Mouse (Mus musculus): ENCODE data around the gene Recql5.

The Recql5 gene

GRCm38 (mm10) chr11:115954712-115955111 lies 21.4 kb upstream of the Recql5 start:
- no peak for TF ChIP-seq GATA4 (IDR thresholded peaks at IDR 0.05; ENCODE audit: insufficient replicate concordance, low read length)

GRCm38 (mm10) chr11:115950719-115951118 lies 17.4 kb upstream of the Recql5 start:
- TF ChIP-seq GATA4 (IDR thresholded peaks at IDR 0.05; ENCODE audit: insufficient replicate concordance, low read length), result no peak

GRCm38 (mm10) chr11:115948316-115948715 lies 15.0 kb upstream of the Recql5 start:
- TF ChIP-seq GATA4 (IDR thresholded peaks at IDR 0.05; ENCODE audit: insufficient replicate concordance, low read length), result no peak

GRCm38 (mm10) chr11:115946221-115946828 lies 13.0 kb upstream of the Recql5 start:
- TF ChIP-seq GATA4 (IDR thresholded peaks at IDR 0.05; ENCODE audit: insufficient replicate concordance, low read length), result no peak

DNA sequence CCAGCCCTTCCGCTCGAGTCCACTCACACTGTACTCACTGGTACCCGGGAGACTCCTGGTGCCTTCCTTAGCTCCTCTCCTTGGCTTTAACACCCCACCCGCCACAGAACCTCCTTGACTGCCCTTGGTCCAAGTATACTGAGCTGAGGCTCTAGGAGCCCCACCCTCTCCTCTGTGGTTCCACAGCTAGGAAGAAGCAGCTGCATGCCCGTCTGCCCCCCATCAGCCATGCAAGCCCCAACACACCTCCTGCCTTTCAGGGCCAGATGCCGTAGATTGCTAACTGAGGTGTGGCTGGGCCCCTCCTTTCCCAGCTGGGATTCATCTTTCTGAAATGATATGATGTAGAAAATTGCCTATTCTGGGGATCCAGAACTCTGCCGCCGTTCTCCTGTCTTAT lies 12.0 kb upstream of the Recql5 start:
- no peak for TF ChIP-seq GATA4 (IDR thresholded peaks at IDR 0.05; ENCODE audit: insufficient replicate concordance, low read length)

- TF ChIP-seq GATA4 (IDR thresholded peaks at IDR 0.05; ENCODE audit: insufficient replicate concordance, low read length), result no peak
These were observed 8.7 kb upstream of the Recql5 start for GRCm38 (mm10) chr11:115941980-115942379.

GRCm38 (mm10) chr11:115939690-115940329 lies 6.5 kb upstream of the Recql5 start:
- TF ChIP-seq GATA4 (IDR thresholded peaks at IDR 0.05; ENCODE audit: insufficient replicate concordance, low read length), result no peak

DNA sequence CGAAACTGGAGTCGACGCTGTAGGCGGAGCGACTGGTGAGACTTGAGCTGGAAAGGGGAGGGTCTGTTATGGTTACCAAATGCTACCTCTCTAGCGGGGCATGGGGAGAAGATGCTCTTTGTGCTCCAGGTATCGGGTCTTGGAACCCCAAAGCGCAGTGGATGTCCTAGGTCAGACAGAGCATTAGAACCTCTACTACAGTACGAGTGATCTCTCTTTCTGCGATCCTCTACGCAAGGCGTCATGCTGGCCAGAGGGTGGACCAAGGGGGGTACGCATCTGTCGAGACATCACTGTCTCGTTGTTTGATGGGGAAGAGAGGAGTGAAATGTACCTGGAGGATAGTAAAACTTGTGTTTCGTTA lies 452 bp upstream of the Recql5 start:
- TF ChIP-seq GATA4 (IDR thresholded peaks at IDR 0.05; ENCODE audit: insufficient replicate concordance, low read length), result no peak

DNA sequence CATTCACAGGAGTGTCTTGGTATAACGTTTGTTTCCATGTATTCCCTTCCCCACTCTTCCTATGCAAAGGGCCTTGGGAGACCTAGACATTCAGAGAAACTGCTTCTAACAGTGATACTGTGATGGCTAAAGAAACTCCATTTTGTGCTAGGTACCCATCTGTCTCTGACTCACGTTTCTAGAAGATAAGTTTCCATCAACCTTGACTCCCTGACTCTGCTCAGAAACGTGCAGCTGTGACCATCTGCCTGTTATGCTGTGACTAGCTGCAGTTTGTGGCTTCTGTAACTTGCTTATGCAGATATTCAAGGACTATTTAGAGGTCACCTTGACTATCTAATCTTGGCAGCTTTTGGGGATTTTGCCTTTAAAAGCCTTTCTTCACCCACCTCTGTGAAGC lies 2.0 kb downstream of the Recql5 start:
- TF ChIP-seq GATA4 (IDR thresholded peaks at IDR 0.05; ENCODE audit: insufficient replicate concordance, low read length), result no peak

DNA sequence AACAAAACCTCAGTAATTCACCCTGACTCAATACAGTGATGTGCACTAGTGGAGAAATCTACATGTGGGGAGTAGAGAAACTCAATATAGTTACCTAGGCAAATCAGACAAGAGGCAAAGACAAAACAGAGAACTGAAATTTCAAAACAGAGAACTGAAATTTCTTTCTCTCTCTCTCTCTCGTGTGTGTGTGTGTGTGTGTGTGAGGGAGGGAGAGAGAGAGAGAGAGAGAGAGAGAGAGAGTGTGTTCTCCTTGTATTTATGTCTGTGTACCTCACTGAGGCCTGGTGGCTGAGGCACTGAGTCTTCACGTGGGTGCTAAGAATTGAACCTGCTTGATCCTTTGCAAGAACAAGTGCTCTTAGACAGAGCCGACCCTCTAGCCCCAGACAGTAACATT lies 3.5 kb downstream of the Recql5 start:
- TF ChIP-seq GATA4 (IDR thresholded peaks at IDR 0.05; ENCODE audit: insufficient replicate concordance, low read length), result no peak

GRCm38 (mm10) chr11:115929031-115929430 lies 4.2 kb downstream of the Recql5 start:
- TF ChIP-seq GATA4 (IDR thresholded peaks at IDR 0.05; ENCODE audit: insufficient replicate concordance, low read length), result no peak

DNA sequence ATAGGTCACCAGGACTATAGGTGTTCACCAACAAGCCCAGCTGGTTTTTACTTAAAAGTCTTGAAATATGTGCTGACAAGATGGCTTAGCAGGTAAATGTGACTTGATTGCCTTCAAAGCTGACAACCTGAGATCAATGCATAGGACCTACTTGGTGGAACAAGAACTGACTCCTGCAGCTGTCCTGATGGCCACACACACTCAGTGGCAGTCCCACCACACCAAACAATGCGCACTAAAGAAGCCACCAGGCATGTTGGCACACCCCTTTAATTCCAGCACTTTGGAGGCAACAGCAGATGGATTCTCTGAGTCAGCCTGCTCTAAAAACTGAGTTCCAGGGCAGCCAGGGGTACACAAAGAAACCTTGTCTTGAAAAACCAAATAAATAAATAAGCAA lies 11.3 kb downstream of the Recql5 start:
- no peak for TF ChIP-seq GATA4 (IDR thresholded peaks at IDR 0.05; ENCODE audit: insufficient replicate concordance, low read length)

DNA sequence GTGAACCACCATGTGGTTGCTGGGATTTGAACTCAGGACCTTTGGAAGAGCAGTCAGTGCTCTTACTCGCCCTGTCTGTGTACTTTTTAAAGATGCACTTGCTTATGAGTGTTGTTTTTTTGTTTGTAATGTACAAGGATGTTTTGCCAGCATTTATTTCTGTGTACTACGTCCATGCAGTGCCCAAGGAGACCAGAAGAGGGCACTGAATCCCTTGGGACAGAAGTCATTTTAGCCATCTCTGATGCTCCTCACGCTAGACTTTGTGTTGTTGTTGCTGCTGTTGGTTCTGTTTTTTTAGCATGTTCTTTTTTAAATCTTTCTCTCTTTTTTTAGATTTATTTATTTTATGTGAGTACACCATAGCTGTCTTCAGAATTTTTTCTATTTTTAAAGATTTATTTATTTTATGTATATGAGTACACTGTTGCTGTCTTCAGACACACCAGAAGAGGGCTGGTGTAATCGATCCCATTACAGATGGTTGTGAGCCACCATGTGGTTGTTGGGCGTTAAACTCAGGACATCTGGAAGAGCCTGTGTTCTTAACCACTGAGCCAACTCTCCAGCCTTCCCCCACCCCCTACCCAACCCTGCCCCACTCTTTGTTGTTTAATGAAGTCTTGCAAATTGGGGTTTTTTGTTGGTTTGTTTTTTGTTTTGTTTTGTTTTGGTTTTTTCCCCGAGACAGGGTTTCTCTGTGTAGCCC lies 13.0 kb downstream of the Recql5 start:
- TF ChIP-seq GATA4 (IDR thresholded peaks at IDR 0.05; ENCODE audit: insufficient replicate concordance, low read length), result no peak

DNA sequence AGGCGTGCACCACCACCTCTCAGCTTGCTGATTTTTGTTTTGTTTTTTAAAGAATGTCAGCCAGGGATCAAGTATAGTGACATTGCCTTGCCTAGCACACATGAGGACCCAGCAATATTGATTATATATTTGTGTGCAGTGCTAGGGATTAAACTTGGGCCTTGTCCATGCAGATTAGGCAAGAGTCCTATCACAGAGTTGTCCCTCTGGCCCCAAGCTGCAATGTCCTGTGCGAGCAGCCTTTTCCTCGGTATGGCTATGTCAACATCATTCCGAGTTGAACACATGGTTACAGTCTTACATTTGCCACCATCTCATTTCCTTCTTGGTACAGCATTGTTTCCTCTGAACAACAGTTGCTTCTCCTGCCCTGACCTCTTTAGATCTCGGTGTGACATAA lies 14.2 kb downstream of the Recql5 start:
- TF ChIP-seq GATA4 (IDR thresholded peaks at IDR 0.05; ENCODE audit: insufficient replicate concordance, low read length), result no peak

GRCm38 (mm10) chr11:115918637-115919036 lies 14.6 kb downstream of the Recql5 start:
- TF ChIP-seq GATA4 (IDR thresholded peaks at IDR 0.05; ENCODE audit: insufficient replicate concordance, low read length), result no peak

GRCm38 (mm10) chr11:115916579-115916978 lies 16.7 kb downstream of the Recql5 start:
- no peak for TF ChIP-seq GATA4 (IDR thresholded peaks at IDR 0.05; ENCODE audit: insufficient replicate concordance, low read length)

Data from liver, adult (tissue).